Mouse (Mus musculus) lung, postnatal 0 days (tissue): ENCODE results near the gene 2900011O08Rik. TPM values are rescaled to one million over a fixed set of nuclear protein-coding genes. Genes with fewer than 3 reads are reported as not detected.

ENCODE experiments used
- ATAC-seq: fragments of 200-750 bp; cut with Nextera tagmentation; 2 replicates; pipeline ENCODE4 v1.8.0; 2017; ENCODE audit warnings: moderate library complexity
- DNase-seq: peaks from one replicate; pipeline ENCODE4 v3.0.0-alpha.2; 2016; ENCODE audit warnings: low spot score
- H3K27ac ChIP-seq: fragments of 300-500 bp; sonication (generic); 2 replicates; pipeline ENCODE4 v1.5.1; 2014; ENCODE audit warnings: antibody characterized with exemption, mild to moderate bottlenecking, low read length, mixed read lengths
- H3K27me3 ChIP-seq: fragments of 300-500 bp; sonication (generic); replicated peaks from 2 replicates; pipeline ENCODE4 v1.6.1; 2014; ENCODE audit warnings: low read length, mixed read lengths; ENCODE audit not compliant: insufficient read depth
- H3K36me3 ChIP-seq: fragments of 300-500 bp; sonication (generic); 2 replicates; pipeline ENCODE4 v1.6.1; 2014; ENCODE audit warnings: low read length, mixed read lengths; ENCODE audit not compliant: insufficient read depth
- H3K4me1 ChIP-seq: fragments of 300-500 bp; sonication (generic); 2 replicates; pipeline ENCODE4 v1.6.1; 2014; ENCODE audit warnings: antibody characterized with exemption, low read depth, low read length, mixed read lengths; ENCODE audit not compliant: insufficient read depth
- H3K4me2 ChIP-seq: fragments of 300-500 bp; sonication (generic); replicated peaks from 2 replicates; pipeline ENCODE4 v1.6.1; 2014; ENCODE audit warnings: low read depth, mild to moderate bottlenecking, low read length, moderate library complexity, mixed read lengths
- H3K4me3 ChIP-seq: fragments of 300-500 bp; sonication (generic); 2 replicates; pipeline ENCODE4 v1.5.1; 2014; ENCODE audit warnings: low read depth, low read length
- H3K9ac ChIP-seq: fragments of 300-500 bp; sonication (generic); replicated peaks from 2 replicates; pipeline ENCODE4 v1.6.1; 2014; ENCODE audit warnings: low read depth, mild to moderate bottlenecking
- H3K9me3 ChIP-seq: fragments of 300-500 bp; sonication (generic); 2 replicates; pipeline ENCODE4 v1.6.1; 2016; ENCODE audit warnings: low read length, mixed read lengths
- CTCF ChIP-seq: IDR thresholded peaks from 2 replicates; pipeline ENCODE4 v1.5.1; 2016; ENCODE audit warnings: antibody characterized with exemption, mild to moderate bottlenecking
- EP300 ChIP-seq: IDR thresholded peaks from 2 replicates; pipeline ENCODE4 v1.6.1; 2016; ENCODE audit warnings: antibody characterized with exemption, mild to moderate bottlenecking, control low read depth
- WGBS: fragments of 180-500 bp; shearing (Covaris S2); extraction: QIAGEN DNeasy Blood & Tissue Kit; methylation state at CpG from one replicate; pipeline ENCODE4 v1.1.7; 2014; 5-methylcytosine and 5-hydroxymethylcytosine counted together
- polyA plus RNA-seq: library from polyadenylated mRNA; unstranded; fragments of >200 nt; fragmentation: Nextera tagmentation; extraction: Ambion mirVana; gene quantifications from 2 replicates; pipeline ENCODE4 v1.2.1, GENCODE M21; 2015

The 2900011O08Rik gene
- polyA plus RNA-seq, 1 experiment from 2014 or later, result not detected

- Histone ChIP-seq H3K4me1 (no peaks in the 10 kb centered on the region), H3K27ac (no peak overlapping the region), H3K9ac (no peak overlapping the region), H3K36me3 (no peaks in the 10 kb centered on the region), H3K27me3 (no peaks in the 10 kb centered on the region), H3K4me2 (no peak overlapping the region), H3K4me3 (no peak overlapping the region), H3K9me3 (no peaks in the 10 kb centered on the region)
- WGBS, result 68% methylated on average over 2 of the region's 2 CpGs
- DNase-seq (no peak), ATAC-seq (no peak)
- no peak for TF ChIP-seq CTCF
Measured at GRCm38 (mm10) chr16:14082925-14083324, 96.5 kb downstream of the 2900011O08Rik start.

GRCm38 (mm10) chr16:14088249-14088648, 101.8 kb downstream of the 2900011O08Rik start:
- DNase-seq, result no peak
- Histone ChIP-seq H3K4me1 (no peaks in the 10 kb centered on the region), H3K36me3 (no peaks in the 10 kb centered on the region), H3K27ac (no peak overlapping the region), H3K4me3 (no peak overlapping the region), H3K4me2 (no peak overlapping the region), H3K9me3 (no peaks in the 10 kb centered on the region), H3K27me3 (no peaks in the 10 kb centered on the region), H3K9ac (no peak overlapping the region)
- ATAC-seq, result no peak
- TF ChIP-seq CTCF (no peak), EP300 (no peak)
- 65% methylated on average over 3 of the region's 3 CpGs for WGBS

- ATAC-seq, result no peak
- 76% methylated on average over 3 of the region's 3 CpGs for WGBS
Measured at GRCm38 (mm10) chr16:14089296-14089695, 102.9 kb downstream of the 2900011O08Rik start.

DNA sequence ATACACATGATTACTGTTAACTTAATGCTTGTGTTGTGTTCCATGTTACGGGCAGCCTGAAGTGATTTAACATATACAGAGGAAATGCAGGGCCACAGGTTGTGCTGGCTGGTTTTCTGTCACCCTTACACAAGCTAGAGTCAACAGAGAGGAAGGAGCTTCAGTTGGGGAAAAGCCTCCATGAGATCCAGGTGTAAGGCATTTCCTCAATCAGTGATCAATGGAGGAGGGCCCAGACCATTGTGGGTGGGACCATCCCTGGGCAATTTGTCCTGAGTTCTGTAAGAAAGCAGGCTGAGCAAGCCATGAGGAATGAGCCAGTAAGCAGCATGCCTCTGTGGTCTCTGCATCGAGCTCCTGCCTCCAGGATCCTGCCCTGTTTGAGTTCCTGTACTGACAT, 105.4 kb downstream of the 2900011O08Rik start:
- H3K4me1 ChIP-seq, result no peaks in the 10 kb centered on the region
- no peak for DNase-seq
- no peak overlapping the region for H3K4me2 ChIP-seq
- no peak for ATAC-seq
- WGBS, result 61% methylated on average over 2 of the region's 2 CpGs
- no peaks in the 10 kb centered on the region for H3K9me3 ChIP-seq
- H3K9ac ChIP-seq, result no peak overlapping the region
- no peak overlapping the region for H3K27ac ChIP-seq
- no peaks in the 10 kb centered on the region for H3K36me3 ChIP-seq
- H3K27me3 ChIP-seq, result no peaks in the 10 kb centered on the region
- no peak overlapping the region for H3K4me3 ChIP-seq
- TF ChIP-seq EP300, result no peak
- no peak for TF ChIP-seq CTCF

More at GRCm38 (mm10) chr16:14089296-14089695, 102.9 kb downstream of the 2900011O08Rik start:
- Histone ChIP-seq H3K9ac (no peak overlapping the region), H3K9me3 (no peaks in the 10 kb centered on the region), H3K27me3 (no peaks in the 10 kb centered on the region), H3K4me3 (no peak overlapping the region), H3K4me1 (no peaks in the 10 kb centered on the region), H3K4me2 (no peak overlapping the region), H3K27ac (no peak overlapping the region), H3K36me3 (no peaks in the 10 kb centered on the region)
- TF ChIP-seq CTCF (no peak), EP300 (no peak)
- no peak for DNase-seq

DNA sequence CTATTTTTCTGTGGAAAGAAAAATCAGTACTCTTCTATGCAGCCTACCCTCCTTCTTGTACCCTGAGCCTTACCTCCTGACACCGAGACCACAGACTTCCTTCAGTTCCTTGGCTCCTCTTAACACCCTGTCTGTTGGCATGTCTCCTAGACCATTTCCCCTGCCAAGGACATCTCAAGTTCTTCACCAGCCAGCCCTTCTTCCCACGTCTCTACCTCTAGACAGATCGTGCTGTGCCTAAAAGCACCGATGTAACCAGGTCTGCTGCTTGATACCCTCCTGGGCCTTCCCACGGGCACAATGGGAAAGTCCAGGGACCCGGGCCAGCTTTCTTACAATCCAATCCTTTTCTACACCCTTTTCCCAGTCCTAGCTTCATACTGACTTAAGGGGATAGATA, 119.5 kb downstream of the 2900011O08Rik start:
- no peaks in the 10 kb centered on the region for H3K27me3 ChIP-seq
- no peak for DNase-seq
- TF ChIP-seq CTCF, result no peak
- TF ChIP-seq EP300, result no peak
- no peak overlapping the region for H3K4me3 ChIP-seq
- no peak overlapping the region for H3K27ac ChIP-seq
- peaks cover 8% of the 10 kb centered on the region for H3K36me3 ChIP-seq
- H3K4me1 ChIP-seq, result no peaks in the 10 kb centered on the region
- no peak overlapping the region for H3K4me2 ChIP-seq
- ATAC-seq, result no peak
- no peaks in the 10 kb centered on the region for H3K9me3 ChIP-seq
- H3K9ac ChIP-seq, result no peak overlapping the region
- WGBS, result 82% methylated on average over 6 of the region's 6 CpGs

DNA sequence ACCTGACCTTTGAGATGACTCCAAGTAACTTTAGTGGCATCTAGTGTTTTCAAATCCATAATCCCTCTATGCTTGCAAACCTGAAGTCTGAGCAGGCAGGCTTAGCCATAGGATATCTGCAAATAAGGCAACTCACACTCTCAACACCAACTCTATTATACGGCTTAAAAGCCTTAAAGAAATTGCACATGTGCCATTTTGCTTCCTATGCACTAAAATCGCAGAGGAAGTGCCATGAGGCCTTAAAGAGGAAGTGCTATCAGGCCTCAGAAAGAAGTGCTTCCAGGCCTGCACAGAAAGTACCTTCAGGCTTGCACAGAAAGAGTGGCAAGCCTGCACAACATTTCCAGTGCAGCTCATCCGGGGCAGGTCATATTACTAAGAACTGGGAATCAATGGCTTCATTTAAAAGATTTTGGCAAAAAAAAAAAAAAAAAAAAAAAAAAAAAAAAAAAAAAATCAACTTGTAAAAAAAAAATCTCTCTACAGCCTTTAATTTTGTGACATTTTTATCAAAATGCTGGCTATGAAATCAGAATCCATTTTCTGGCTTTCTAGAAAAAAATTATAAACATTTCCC, 123.3 kb downstream of the 2900011O08Rik start:
- 79% methylated on average over 3 of the region's 3 CpGs for WGBS
- ATAC-seq (no peak), DNase-seq (no peak)
- Histone ChIP-seq H3K4me1 (no peaks in the 10 kb centered on the region), H3K4me2 (no peak overlapping the region), H3K9me3 (no peaks in the 10 kb centered on the region), H3K36me3 (peaks cover 29% of the 10 kb centered on the region), H3K27me3 (no peaks in the 10 kb centered on the region), H3K9ac (no peak overlapping the region), H3K27ac (no peak overlapping the region), H3K4me3 (no peak overlapping the region)
- TF ChIP-seq EP300, result no peak
- no peak for TF ChIP-seq CTCF

GRCm38 (mm10) chr16:14110922-14111321, 124.5 kb downstream of the 2900011O08Rik start:
- WGBS, result 67% methylated on average over 2 of the region's 2 CpGs
- no peak overlapping the region for H3K4me2 ChIP-seq
- no peaks in the 10 kb centered on the region for H3K27me3 ChIP-seq
- H3K36me3 ChIP-seq, result peaks cover 36% of the 10 kb centered on the region
- ATAC-seq, result no peak
- H3K4me3 ChIP-seq, result no peak overlapping the region
- TF ChIP-seq EP300, result no peak
- no peak overlapping the region for H3K9ac ChIP-seq
- DNase-seq, result peak; percentile 18
- no peak overlapping the region for H3K27ac ChIP-seq
- no peaks in the 10 kb centered on the region for H3K4me1 ChIP-seq
- no peaks in the 10 kb centered on the region for H3K9me3 ChIP-seq
